Mouse (Mus musculus): ENCODE measurements around the gene Ncstn.

DNA sequence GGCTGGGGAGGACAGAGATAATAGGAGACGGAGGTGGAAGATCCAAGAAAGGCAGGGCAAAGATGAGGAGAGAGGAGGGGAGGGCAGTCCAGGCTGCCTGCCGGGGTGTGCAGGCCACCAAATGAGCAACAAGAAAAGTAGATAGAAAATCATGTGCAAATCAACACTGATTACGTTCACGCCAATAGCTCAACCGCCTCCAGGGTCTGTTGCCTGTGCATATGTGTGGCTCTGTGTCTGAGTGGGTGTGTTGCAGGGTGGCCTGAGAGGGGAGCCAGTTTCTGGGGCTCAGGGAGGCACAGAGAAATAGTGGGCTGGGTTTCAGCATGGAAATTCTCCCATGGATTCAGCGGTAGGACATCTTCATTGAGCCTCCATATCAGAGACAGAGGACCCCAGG is 24.3 kb downstream of the Ncstn start:
- TF ChIP-seq CTCF (IDR thresholded peaks at IDR 0.05; ENCODE audit: borderline replicate concordance, insufficient read depth, low read length): no peak
- TF ChIP-seq POLR2A (IDR thresholded peaks at IDR 0.05; ENCODE audit: low read depth, low read length): no peak
